Mouse (Mus musculus) hindbrain, embryonic 11.5 days (tissue): ENCODE measurements around the gene Sptbn1. TPM values are rescaled to one million over a fixed set of nuclear protein-coding genes. Genes with fewer than 3 reads are reported as not detected.

Experiments used
- ATAC-seq: fragments of 200-750 bp; cut with Nextera tagmentation; 2 replicates; pipeline ENCODE4 v1.8.0; 2017; ENCODE audit warnings: mild to moderate bottlenecking, moderate TSS enrichment, moderate library complexity; ENCODE audit not compliant: low FRiP score
- DNase-seq: peaks from one replicate; pipeline ENCODE4 v3.0.0-alpha.2; 2015; ENCODE audit warnings: low spot score
- H3K27ac ChIP-seq: fragments of 300-500 bp; sonication (generic); 2 replicates; pipeline ENCODE4 v1.5.1; 2014; ENCODE audit warnings: mild to moderate bottlenecking, low read depth, low read length
- H3K27me3 ChIP-seq: fragments of 300-500 bp; sonication (generic); 2 replicates; pipeline ENCODE4 v1.6.1; 2014; ENCODE audit warnings: mild to moderate bottlenecking, low read length, moderate library complexity, mixed read lengths; ENCODE audit not compliant: control insufficient read depth, insufficient read depth
- H3K36me3 ChIP-seq: fragments of 300-500 bp; sonication (generic); 2 replicates; pipeline ENCODE4 v1.6.1; 2014; ENCODE audit warnings: mild to moderate bottlenecking, low read length, moderate library complexity, mixed read lengths; ENCODE audit not compliant: control insufficient read depth, insufficient read depth
- H3K4me1 ChIP-seq: fragments of 300-500 bp; sonication (generic); replicated peaks from 2 replicates; pipeline ENCODE4 v1.6.1; 2014; ENCODE audit warnings: low read length, mixed read lengths; ENCODE audit not compliant: control insufficient read depth, insufficient read depth
- H3K4me2 ChIP-seq: fragments of 300-500 bp; sonication (generic); replicated peaks from 2 replicates; pipeline ENCODE4 v1.6.1; 2014; ENCODE audit warnings: mild to moderate bottlenecking, low read depth, low read length
- H3K4me3 ChIP-seq: fragments of 300-500 bp; sonication (generic); 2 replicates; pipeline ENCODE4 v1.5.1; 2014; ENCODE audit warnings: low read depth, low read length
- H3K9ac ChIP-seq: fragments of 300-500 bp; sonication (generic); 2 replicates; pipeline ENCODE4 v1.6.1; 2014; ENCODE audit warnings: low read depth, low read length
- H3K9me3 ChIP-seq: fragments of 300-500 bp; sonication (generic); 2 replicates; pipeline ENCODE4 v1.6.1; 2016; ENCODE audit warnings: low read length; ENCODE audit not compliant: control insufficient read depth
- WGBS: fragments of 180-500 bp; shearing (Covaris S2); extraction: QIAGEN DNeasy Blood & Tissue Kit; methylation state at CpG from one replicate; pipeline ENCODE4 v1.1.7; 2014; 5-methylcytosine and 5-hydroxymethylcytosine counted together
- polyA plus RNA-seq: library from polyadenylated mRNA; unstranded; fragments of >200 nt; fragmentation: Nextera tagmentation; extraction: Ambion mirVana; gene quantifications from 2 replicates; pipeline ENCODE4 v1.2.1, GENCODE M21; 2014

Sptbn1 gene
- polyA plus RNA-seq, 1 experiment from 2014 or later, result 106 TPM

- no peaks in the 10 kb centered on the region for H3K9me3 ChIP-seq
- no peaks in the 10 kb centered on the region for H3K27me3 ChIP-seq
- H3K27ac ChIP-seq, result no peak overlapping the region
- no peak overlapping the region for H3K4me3 ChIP-seq
- no peaks in the 10 kb centered on the region for H3K36me3 ChIP-seq
- DNase-seq (no peak), ATAC-seq (no peak)
- no peak overlapping the region for H3K9ac ChIP-seq
- H3K4me2 ChIP-seq, result no peak overlapping the region
- no peaks in the 10 kb centered on the region for H3K4me1 ChIP-seq
Observed at GRCm38 (mm10) chr11:30148378-30148777, 119.6 kb downstream of the Sptbn1 start.

- Histone ChIP-seq H3K4me3 (no peak overlapping the region), H3K36me3 (no peaks in the 10 kb centered on the region), H3K4me1 (no peaks in the 10 kb centered on the region), H3K27ac (no peak overlapping the region), H3K9me3 (no peaks in the 10 kb centered on the region), H3K9ac (no peak overlapping the region), H3K27me3 (no peaks in the 10 kb centered on the region), H3K4me2 (no peak overlapping the region)
- ATAC-seq, result no peak
- DNase-seq, result no peak
- 84% methylated on average over 1 of the region's 1 CpGs for WGBS
Observed at GRCm38 (mm10) chr11:30147882-30148281, 120.1 kb downstream of the Sptbn1 start.

- Histone ChIP-seq H3K4me2 (no peak overlapping the region), H3K4me1 (no peaks in the 10 kb centered on the region), H3K9ac (no peak overlapping the region), H3K36me3 (peaks cover 10% of the 10 kb centered on the region; the same call in 1 of the 2 replicates), H3K9me3 (no peaks in the 10 kb centered on the region), H3K27ac (no peak overlapping the region), H3K27me3 (no peaks in the 10 kb centered on the region), H3K4me3 (no peak overlapping the region)
- DNase-seq (no peak), ATAC-seq (no peak)
- 89% methylated on average over 6 of the region's 6 CpGs for WGBS
Observed at GRCm38 (mm10) chr11:30143090-30143489, 124.9 kb downstream of the Sptbn1 start.

DNA sequence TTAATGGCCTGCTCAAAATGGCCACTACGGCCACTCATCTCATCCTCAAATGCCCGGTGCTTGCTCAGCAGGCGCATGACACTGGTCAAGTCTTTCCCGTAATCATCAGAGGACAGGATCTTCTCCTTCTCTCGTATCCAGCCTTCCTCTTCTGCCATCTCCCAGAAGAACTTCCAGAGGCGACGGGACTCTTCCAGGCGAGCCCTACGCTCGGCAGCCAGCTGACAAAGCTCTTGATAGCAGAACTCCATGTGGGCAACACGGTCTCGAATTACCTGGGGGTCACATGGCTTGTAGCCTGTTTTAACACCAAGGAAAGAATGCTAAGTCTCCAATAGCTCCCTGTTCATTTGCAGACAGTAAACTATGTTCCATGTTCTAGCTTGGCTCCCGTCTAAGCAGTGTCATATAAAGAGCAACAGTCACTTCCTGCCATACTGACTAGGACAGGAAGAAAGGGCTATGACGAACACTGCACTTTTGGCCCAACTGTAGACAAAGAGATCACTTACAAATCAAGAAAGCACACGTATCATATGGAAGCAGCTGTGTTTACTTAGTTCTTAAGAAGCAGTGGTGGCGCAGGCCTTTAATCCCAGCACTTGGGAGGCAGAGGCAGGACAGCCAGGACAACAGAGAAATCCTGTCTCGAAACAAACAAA is 128.7 kb downstream of the Sptbn1 start:
- no peak overlapping the region for H3K27ac ChIP-seq
- no peaks in the 10 kb centered on the region for H3K9me3 ChIP-seq
- 87% methylated on average over 17 of the region's 17 CpGs for WGBS
- no peaks in the 10 kb centered on the region for H3K4me1 ChIP-seq
- no peak for ATAC-seq
- H3K4me3 ChIP-seq, result no peak overlapping the region
- no peak for DNase-seq
- H3K36me3 ChIP-seq, result peaks cover 15% of the 10 kb centered on the region
- H3K9ac ChIP-seq, result no peak overlapping the region
- no peaks in the 10 kb centered on the region for H3K27me3 ChIP-seq
- H3K4me2 ChIP-seq, result no peak overlapping the region

DNA sequence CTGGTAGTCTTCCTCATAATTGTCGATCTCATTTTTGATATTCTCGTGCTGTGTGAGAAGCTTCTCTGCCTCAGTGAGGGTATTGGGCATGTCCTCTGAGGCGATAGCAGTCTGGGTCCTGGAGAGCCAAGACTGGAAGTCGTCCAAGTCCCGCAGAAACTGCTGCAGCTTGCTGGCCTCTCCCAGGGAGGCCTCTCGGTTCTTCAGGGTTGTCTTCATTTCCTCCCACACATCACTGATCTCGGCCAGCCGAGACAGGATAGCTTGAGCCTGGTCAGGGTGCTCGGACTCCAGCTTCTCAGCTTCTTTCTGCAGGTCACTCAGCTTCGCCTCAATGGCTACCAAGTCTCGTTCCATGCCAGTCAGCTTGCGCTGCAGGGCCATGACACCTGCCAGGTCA is 130.9 kb downstream of the Sptbn1 start:
- H3K9me3 ChIP-seq, result no peaks in the 10 kb centered on the region
- no peak overlapping the region for H3K9ac ChIP-seq
- H3K36me3 ChIP-seq, result peaks cover 12% of the 10 kb centered on the region
- H3K4me3 ChIP-seq, result no peak overlapping the region
- no peak overlapping the region for H3K27ac ChIP-seq
- no peaks in the 10 kb centered on the region for H3K27me3 ChIP-seq
- no peak for DNase-seq
- H3K4me2 ChIP-seq, result no peak overlapping the region
- H3K4me1 ChIP-seq, result no peaks in the 10 kb centered on the region
- WGBS, result 91% methylated on average over 12 of the region's 12 CpGs
- ATAC-seq, result no peak

- H3K27me3 ChIP-seq, result no peaks in the 10 kb centered on the region
- no peak overlapping the region for H3K9ac ChIP-seq
- no peaks in the 10 kb centered on the region for H3K9me3 ChIP-seq
- H3K36me3 ChIP-seq, result peaks cover 9% of the 10 kb centered on the region
- H3K4me3 ChIP-seq, result no peak overlapping the region
- H3K27ac ChIP-seq, result no peak overlapping the region
- no peaks in the 10 kb centered on the region for H3K4me1 ChIP-seq
- ATAC-seq (no peak), DNase-seq (no peak)
- 86% methylated on average over 1 of the region's 1 CpGs for WGBS
- no peak overlapping the region for H3K4me2 ChIP-seq
Observed at GRCm38 (mm10) chr11:30134058-30134457, 133.9 kb downstream of the Sptbn1 start.

DNA sequence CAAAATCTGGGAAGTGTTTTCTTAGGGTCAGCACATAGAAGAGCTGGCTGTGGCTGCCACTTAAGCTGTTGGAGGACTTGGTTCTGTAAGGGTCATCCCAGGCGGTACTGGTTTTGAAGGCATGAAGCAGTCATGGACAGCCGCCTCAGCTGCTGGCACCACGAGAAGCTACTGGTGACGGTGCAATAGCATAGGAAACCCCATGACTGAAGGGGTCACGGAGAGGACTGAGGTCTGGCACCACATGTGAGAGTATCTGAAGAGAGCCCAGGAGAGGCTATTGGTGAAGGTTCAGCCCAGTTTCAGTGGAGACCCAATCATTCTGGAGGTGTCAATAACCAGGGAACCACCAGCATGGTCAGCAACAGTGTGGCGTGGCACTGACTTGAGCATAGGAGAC is 135.4 kb downstream of the Sptbn1 start:
- Histone ChIP-seq H3K9me3 (no peaks in the 10 kb centered on the region), H3K9ac (no peak overlapping the region), H3K4me1 (no peaks in the 10 kb centered on the region), H3K36me3 (peaks cover 5% of the 10 kb centered on the region), H3K27ac (no peak overlapping the region), H3K4me3 (no peak overlapping the region), H3K4me2 (no peak overlapping the region), H3K27me3 (no peaks in the 10 kb centered on the region)
- WGBS, result 94% methylated on average over 6 of the region's 6 CpGs
- no peak for ATAC-seq
- DNase-seq, result no peak

GRCm38 (mm10) chr11:30131640-30132039 is 136.3 kb downstream of the Sptbn1 start:
- ATAC-seq, result no peak
- Histone ChIP-seq H3K4me1 (no peaks in the 10 kb centered on the region), H3K27ac (no peak overlapping the region), H3K4me2 (no peak overlapping the region), H3K27me3 (no peaks in the 10 kb centered on the region), H3K9me3 (no peaks in the 10 kb centered on the region), H3K36me3 (peaks cover 5% of the 10 kb centered on the region), H3K4me3 (no peak overlapping the region), H3K9ac (no peak overlapping the region)
- WGBS, result 88% methylated on average over 4 of the region's 4 CpGs
- DNase-seq, result no peak

DNA sequence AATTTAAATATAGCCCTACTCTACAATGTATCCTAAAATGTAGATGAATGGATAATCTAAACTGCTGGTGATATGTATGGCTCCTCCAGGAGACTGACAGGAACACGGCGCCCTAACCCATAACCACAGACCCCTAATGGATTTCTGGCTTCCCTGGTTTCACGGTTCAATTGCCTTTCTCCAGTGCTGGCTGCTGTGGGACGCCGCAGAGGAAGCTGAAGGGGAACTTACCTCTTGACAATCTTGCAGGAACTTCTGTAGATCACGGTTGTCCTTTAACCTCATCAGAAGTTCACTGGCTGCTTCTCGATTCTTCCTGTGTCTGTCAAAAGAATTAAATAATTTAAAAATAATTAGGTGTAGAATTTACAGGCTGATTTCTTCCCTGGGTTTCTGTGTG is 138.6 kb downstream of the Sptbn1 start:
- no peak overlapping the region for H3K27ac ChIP-seq
- 85% methylated on average over 7 of the region's 7 CpGs for WGBS
- 0 out of 2 replicates have a peak, but pooled peaks cover 2% of the 10 kb centered on the region for H3K36me3 ChIP-seq
- DNase-seq (no peak), ATAC-seq (no peak)
- H3K4me1 ChIP-seq, result no peaks in the 10 kb centered on the region
- no peak overlapping the region for H3K4me2 ChIP-seq
- no peak overlapping the region for H3K9ac ChIP-seq
- no peaks in the 10 kb centered on the region for H3K9me3 ChIP-seq
- no peaks in the 10 kb centered on the region for H3K27me3 ChIP-seq
- H3K4me3 ChIP-seq, result no peak overlapping the region
